Mouse (Mus musculus) embryonic fibroblast, embryonic 13.5 days (primary cell): Measurements from ENCODE around the gene Tepsin.

Experiments used
- CTCF ChIP-seq: IDR thresholded peaks from 2 replicates; pipeline ENCODE4 v1.5.1; 2011; ENCODE audit warnings: mild to moderate bottlenecking, control low read depth, low read length, moderate library complexity, borderline replicate concordance; ENCODE audit not compliant: insufficient read depth
- POLR2A ChIP-seq: IDR thresholded peaks from 2 replicates; pipeline ENCODE4 v1.6.1; 2011; ENCODE audit warnings: low read depth, mild to moderate bottlenecking, control low read depth, low read length, moderate library complexity

DNA sequence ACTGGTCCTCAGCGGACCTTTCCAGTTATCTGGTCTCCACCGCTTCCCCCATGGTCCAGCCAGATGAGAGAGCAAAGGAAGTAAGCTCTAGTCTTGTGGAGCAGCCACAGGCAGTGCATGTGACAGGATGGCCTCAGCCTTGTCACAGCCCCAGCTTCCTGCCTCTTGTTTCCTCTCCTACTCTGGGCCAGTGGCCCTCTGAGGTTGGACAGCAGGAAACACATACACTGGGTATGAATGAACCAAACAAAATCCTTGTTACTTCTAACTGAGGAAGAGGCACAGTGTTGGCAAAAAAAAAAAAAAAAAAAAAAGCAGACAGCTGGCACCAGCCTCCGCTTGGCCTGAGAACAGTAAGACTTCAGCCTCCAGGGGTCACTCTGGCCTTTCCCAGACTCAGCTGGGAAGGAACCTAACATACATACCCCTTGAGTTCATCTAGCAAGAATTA, 44.1 kb upstream of the Tepsin start:
- no peak for TF ChIP-seq POLR2A
- no peak for TF ChIP-seq CTCF
